Comparison of ENCODE assay signal across 9 mouse cellular contexts in genomic region chr10:36791771-36792170, GRCm38 (mm10).
DNase-seq lines count a peak whose midpoint lies in the region; ATAC-seq lines count a peak whose summit lies in the region.
"Had no signal": no experiment of that assay in that cellular context is flagged by ENCODE, and none has a peak within 500 bp of the region (broad histone marks: within the 10 kb centered on the region; RNA-seq: fewer than 3 reads in every experiment).

No protein-coding gene starts in this region.

- H3K4me3 ChIP-seq in forebrain, embryonic 12.5 days (replicated peaks): no peak overlapping the region
- no peak overlapping the region for H3K4me3 ChIP-seq in neural tube, embryonic 13.5 days
- H3K4me3 ChIP-seq: neural tube, embryonic 12.5 days had no signal

- no peaks in the 10 kb centered on the region for H3K9me3 ChIP-seq in forebrain, embryonic 12.5 days
- H3K9me3 ChIP-seq in neural tube, embryonic 13.5 days: no peaks in the 10 kb centered on the region
- H3K9me3 ChIP-seq: neural tube, embryonic 12.5 days had no signal

- H3K27ac ChIP-seq in forebrain, embryonic 12.5 days: no peak overlapping the region
- no peak overlapping the region for H3K27ac ChIP-seq in neural tube, embryonic 13.5 days (replicated peaks)
- H3K27ac ChIP-seq: neural tube, embryonic 12.5 days had no signal

- ATAC-seq in cerebellum, adult (ENCODE audit: insufficient number of reproducible peaks, low FRiP score, low TSS enrichment): 0 out of 2 replicates have a peak, but pooled peaks have one; percentile 38
- ATAC-seq in forebrain, embryonic 12.5 days (ENCODE audit: low FRiP score): peak; percentile 60; the same call in 1 of the 2 replicates
- ATAC-seq in neural tube, embryonic 13.5 days (ENCODE audit: low read depth): peak; percentile 43; the same call in 1 of the 2 replicates

- 40% methylated on average over 2 of the region's 2 CpGs for WGBS in forebrain, embryonic 12.5 days
- 40% methylated on average over 2 of the region's 2 CpGs for WGBS in neural tube, embryonic 13.5 days

- H3K4me2 ChIP-seq in forebrain, embryonic 12.5 days: no peak overlapping the region
- H3K4me2 ChIP-seq in neural tube, embryonic 13.5 days: no peak overlapping the region
- H3K4me2 ChIP-seq: neural tube, embryonic 12.5 days had no signal

- intact Hi-C loops in left cerebral cortex, postnatal 14 days (cut with DNase I): loop anchor here (5.0 kb wide), 1 partner anchor 244 kb away; no protein-coding TSS in a partner anchor
- intact Hi-C loops in heart, postnatal 14 days (cut with DNase I): loop anchor here (5.0 kb wide), 1 partner anchor 244 kb away; no protein-coding TSS in a partner anchor

- H3K9ac ChIP-seq in forebrain, embryonic 12.5 days: no peak overlapping the region
- H3K9ac ChIP-seq in neural tube, embryonic 13.5 days: no peak overlapping the region
- H3K9ac ChIP-seq: neural tube, embryonic 12.5 days had no signal

- H3K36me3 ChIP-seq in forebrain, embryonic 12.5 days (replicated peaks): no peaks in the 10 kb centered on the region
- no peaks in the 10 kb centered on the region for H3K36me3 ChIP-seq in neural tube, embryonic 13.5 days
- H3K36me3 ChIP-seq: neural tube, embryonic 12.5 days had no signal

- H3K27me3 ChIP-seq in forebrain, embryonic 12.5 days: no peaks in the 10 kb centered on the region
- H3K27me3 ChIP-seq in neural tube, embryonic 13.5 days: no peaks in the 10 kb centered on the region
- H3K27me3 ChIP-seq: neural tube, embryonic 12.5 days had no signal

- no peaks in the 10 kb centered on the region for H3K4me1 ChIP-seq in forebrain, embryonic 12.5 days
- H3K4me1 ChIP-seq in neural tube, embryonic 13.5 days (replicated peaks): no peaks in the 10 kb centered on the region
- H3K4me1 ChIP-seq: neural tube, embryonic 12.5 days had no signal

- DNase-seq in cerebellum, adult 11 months: no peak
- peak; percentile 33 to 34 for DNase-seq in left cerebral cortex, postnatal 14 days (ENCODE audit: low spot score in 2 of 2)
- no peak for DNase-seq in left cerebral cortex, adult 8-10 months (ENCODE audit: low spot score in 2 of 2)
- DNase-seq in thymus, postnatal 0 days (ENCODE audit: low spot score): no peak
- DNase-seq in heart, postnatal 14 days: no peak

Comparison
In these comparisons a context has a peak if more than half of its experiments do, and no peak if none do; other contexts are left out.
1. DNase-seq: peak in left cerebral cortex, postnatal 14 days (2 of 2); none in cerebellum, adult 11 months (single experiment), left cerebral cortex, adult 8-10 months (0 of 2), thymus, postnatal 0 days (single experiment) and heart, postnatal 14 days (0 of 2).
2. Peak in every context shown above with its lines, with median percentiles within 50 percentile points of each other: ATAC-seq.